Mouse (Mus musculus) spleen, embryonic (tissue): ENCODE measurements around the gene Catip.
"Not testable (repeated sequence)": the region's sequence is repeated elsewhere in the genome, so short reads cannot be mapped to it uniquely, and the experiment has no call there.

Source experiments
- CTCF ChIA-PET: fragments of 350-600 bp; sonication (Branson Sonifier 250); formaldehyde crosslinking; loops from one replicate; lab custom pipeline; 2022; lab: Charles Lee

Catip gene

DNA sequence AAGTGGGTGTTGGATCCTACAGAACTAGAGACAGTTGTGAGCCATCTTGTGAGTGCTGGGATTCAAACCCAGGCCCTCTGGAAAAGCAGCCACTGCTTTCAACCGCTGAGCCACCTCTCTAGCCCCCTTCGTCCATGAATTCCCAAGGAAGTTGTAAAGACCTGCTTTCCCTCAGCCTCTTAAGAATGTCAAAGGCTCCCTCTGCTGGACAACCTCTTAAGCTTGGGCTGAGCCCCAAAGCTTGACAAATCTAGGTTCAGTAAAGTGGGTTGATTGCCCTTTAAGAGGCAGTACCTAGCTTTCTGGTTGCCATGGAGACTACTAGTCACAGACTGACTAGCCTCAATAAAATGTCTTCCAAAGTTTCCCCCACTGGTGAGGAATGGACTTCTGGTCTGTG is at the start of gene Catip:
Gene Catip, plus strand, starts transcription at position 297 of the 400 bp plus-strand sequence.
- CTCF ChIA-PET: interaction anchor here (0.6 to 2.2 kb wide), 2 partner anchors 13 to 156 kb away, joined by 5 read pairs; no protein-coding TSS in a partner anchor

DNA sequence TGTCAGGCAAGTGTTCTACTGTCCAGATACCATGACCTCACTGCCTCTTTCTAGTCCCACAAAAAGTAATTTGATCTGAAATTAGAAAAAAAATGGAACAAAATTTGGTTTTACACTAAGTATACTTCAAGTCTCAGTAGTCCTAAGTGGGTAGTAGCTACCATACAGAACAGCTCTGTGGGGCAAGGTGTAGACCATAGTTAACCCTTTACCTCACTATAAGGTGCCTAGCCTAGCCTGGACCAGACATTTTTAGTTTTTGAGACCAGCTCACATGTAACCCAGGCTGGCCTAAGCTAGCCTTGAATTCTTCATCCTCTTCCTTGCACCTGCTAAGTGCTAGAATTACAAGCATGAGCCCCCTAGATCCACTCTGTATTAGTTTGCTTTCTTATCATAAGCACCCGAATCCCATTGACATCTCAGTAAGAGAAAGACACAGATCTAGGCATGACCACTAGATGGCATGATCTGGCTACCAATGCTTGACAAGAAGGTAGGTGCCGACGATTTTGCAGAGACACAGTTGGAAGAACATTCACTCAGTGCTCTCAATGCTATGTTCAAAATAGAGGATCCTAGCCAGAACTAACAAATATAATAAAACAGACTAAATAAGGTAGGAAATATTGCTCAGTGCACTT is 48.7 kb upstream of the Catip start:
- CTCF ChIA-PET: no interaction called here

DNA sequence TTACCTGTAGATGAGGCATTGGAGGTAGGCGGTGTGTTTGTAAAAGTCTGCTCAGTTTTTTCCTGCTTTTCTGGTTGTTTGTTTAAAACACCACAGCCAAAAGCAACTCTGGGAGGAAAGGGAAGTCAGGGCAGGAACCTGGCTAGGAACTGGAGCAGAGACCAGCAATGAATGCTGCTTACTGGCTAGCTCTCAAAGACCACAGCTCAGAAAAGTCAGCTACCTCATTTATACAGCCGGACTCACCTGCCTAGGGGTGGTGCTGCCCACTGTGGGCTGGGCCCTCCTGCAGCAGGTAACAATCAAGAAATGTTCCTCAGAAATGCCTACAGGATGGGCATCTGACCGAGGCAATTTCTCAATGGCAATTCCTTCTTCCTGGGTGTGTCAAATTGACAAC is 47.1 kb upstream of the Catip start:
- CTCF ChIA-PET: interaction anchor here (0.6 to 0.7 kb wide), 3 partner anchors 31 to 121 kb away, joined by 3 read pairs; no protein-coding TSS in a partner anchor

DNA sequence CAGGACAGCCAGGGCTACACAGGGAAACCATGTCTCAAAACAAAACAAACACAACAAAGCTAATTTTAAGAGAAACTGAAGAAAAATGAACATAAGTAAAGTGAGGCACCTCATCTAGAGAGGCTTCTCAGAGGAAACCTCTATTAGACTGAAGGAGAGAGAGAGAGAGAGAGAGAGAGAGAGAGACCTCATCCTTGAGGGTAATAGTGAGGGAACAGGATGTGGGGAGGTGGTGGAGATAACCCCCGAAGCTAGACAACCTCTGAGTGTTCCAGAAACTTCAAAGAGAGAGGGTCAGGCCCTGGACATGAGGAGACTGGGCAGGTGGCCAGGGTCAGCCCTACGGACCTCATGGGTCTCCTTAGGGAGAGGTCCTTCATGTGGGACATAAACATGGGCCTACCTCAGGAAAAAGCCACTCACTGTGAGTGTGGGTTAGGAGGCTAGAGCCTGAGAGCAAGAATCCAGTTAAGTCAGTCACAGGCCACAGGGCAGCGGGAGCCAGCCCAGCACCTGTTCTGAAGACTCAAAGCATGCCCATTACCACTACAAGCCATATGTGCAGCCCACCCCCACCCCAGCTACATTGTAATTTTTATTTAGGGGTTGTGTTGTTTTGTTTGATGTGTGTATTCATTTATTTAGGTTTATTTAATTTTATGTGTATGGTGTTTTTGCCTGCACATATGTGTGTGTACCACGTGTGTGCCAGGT is 45.6 kb upstream of the Catip start:
- CTCF ChIA-PET: interaction anchor here (0.6 kb wide), 1 partner anchor 962 kb away, joined by 3 read pairs; no protein-coding TSS in a partner anchor

DNA sequence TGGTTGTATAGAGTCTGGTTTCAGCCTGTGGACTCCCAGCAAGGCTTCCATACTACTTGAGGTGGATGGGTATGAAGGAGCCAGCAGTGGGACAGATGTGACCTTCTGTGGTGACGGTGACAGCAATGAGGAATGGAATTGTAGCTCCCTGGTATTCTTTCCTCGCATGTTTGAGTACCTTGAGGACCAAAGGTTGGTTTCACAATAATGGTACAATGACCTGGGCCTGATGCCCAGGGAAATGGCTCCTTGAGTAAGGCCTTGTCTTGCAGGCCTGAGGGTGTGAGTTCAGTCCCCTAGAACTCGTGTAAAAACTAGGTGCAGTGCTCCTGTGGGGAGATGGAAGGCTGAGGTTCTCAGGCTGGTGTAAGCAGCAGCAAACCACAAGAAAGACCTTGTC is 43.2 kb upstream of the Catip start:
- CTCF ChIA-PET: interaction anchor here (0.7 kb wide), 1 partner anchor 68 kb away, joined by 6 read pairs; no protein-coding TSS in a partner anchor

DNA sequence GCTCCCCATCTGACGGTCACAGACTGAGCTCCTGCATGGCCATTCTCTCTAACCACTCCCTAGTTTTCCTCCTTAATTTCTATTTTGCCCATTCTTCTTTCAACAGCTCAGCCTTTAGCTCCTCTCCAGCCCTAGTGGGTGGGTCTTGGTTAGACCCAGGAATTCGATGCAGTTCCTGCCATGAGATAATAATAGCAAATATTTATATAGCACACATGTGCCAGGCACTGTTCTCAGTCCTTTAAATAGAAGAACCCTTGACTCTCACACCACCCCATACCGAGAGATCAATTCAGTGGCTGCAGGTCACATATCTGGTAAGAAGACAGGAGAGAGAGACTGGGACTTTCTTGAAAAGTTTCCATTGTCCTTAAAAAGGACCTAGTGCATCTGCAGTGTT is 40.5 kb upstream of the Catip start:
- CTCF ChIA-PET: no interaction called here

DNA sequence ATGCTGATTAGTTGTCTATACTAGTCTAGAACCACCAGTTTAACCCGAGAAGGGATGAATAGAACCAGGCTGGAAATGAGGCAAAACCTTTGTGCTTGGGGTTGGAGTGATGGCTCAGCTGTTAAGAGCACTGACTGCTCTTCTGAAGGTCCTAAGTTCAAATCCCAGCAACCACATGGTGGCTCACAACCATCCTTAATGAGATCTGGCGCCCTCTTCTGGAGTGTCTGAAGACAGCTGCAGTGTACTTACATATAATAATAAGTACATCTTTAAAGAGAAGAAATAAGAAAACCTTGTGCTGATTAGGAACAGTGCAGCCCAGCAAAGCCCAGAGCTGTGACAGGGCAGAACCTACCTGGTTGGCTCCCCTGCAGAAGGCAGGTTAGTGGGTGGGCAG is 35.0 kb upstream of the Catip start:
- CTCF ChIA-PET: not testable (repeated sequence)

DNA sequence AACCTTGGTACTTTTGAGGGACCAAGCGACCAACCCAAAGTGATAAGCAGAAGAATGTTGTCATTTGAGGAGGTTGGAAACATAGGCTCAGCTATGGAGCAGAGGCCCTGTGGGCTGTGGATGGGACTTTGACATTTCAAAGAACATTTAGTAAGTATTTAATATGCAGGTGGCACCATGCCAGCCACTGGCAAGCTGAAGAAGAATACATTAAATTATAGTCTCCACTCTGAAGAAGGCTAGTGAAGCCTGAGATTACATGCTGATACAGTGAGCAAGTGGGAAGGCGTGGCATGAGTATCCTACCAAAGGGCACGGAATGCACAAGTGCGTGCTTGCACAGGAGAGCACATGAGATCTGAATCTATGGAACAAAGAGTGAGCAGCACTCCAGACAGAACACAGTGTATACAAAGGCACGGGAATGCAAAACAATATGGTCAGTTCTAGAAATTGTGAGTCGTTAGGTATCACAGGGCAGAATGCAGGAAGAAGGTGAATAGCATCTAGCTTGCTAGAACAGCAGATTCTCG is 31.9 kb upstream of the Catip start:
- CTCF ChIA-PET: interaction anchor here (0.5 to 0.7 kb wide), 2 partner anchors 26 to 57 kb away, joined by 3 to 5 read pairs; no protein-coding TSS in a partner anchor

DNA sequence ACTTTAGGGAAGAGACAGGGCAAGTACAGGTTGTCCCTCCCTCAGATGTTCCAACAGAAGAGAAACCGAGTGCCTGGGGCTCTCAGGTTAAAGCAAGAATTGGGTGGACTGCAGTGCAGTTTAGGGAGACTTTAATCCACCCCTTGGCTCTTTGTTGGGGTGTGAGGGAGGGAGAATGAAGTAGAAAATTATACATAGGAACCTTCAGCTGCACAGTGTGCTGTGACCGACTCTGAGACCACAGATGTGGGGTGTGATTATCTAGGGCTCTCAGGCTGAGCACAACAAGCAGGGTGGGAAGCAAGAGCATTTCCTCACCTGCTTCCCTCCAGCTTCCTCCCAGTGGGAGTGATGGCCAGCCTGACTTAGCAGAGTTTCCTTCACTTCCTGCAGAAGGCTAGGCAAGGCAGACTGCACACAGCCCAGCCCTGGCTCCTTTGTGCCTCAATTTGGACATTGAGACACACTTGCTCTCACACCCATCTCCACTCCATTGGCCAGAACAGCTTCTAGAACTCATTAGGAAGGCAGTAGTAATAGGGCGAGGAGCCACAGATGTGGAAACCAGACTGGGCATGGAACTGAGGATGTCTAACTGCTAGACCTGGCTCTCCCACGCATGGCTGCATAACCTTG is 30.7 kb upstream of the Catip start:
- CTCF ChIA-PET: no interaction called here

DNA sequence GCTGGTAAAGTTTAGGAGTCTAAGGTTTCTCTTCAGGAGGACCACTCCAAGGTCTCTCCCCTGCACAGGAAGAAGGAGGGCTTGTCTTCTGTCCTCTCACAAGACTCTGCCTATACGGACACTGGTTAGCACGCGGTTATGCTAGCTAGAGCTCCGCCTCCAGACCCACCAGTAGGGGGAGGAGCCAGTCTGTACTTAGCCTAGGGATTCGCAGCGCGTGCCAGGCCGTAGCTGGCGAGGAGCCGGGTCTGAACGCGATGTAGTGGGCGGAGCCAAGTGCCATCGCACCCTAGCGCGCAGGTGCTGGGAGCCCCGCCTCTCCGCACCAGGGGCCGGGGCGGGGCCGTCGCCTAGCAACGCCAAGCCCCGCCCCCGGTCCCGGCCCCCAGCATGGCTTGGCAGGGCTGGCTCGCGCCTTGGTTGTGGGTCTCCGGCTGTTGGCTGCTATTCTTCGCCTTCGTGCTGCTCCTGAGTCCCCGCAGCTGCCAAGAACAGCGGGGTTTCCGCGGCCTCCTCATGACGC is 29.6 kb upstream of the Catip start:
- CTCF ChIA-PET: interaction anchor here (0.6 kb wide), 1 partner anchor 15 kb away, joined by 3 read pairs; no protein-coding TSS in a partner anchor

DNA sequence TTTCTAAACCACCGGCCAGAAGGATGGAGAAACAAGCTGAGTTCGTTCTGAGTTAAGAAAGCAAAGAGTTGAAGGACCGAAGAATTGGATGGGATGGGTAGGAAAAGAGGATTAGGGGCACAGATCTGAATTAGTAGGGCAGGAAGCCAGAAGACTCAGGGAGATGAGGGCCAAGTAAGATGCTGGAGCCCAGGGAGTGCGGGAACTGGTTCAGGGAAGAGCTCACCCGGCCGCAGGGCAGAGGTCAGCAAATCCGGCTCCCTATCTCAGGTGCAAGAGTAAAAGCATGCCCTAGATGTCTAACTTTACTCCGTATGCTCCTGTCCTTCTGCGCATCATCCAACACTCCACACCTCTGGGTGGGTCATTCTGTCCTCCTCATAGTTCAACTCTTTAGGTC is 29.0 kb upstream of the Catip start:
- CTCF ChIA-PET: interaction anchor here (0.6 to 0.7 kb wide), 2 partner anchors 20 to 55 kb away, joined by 3 read pairs; no protein-coding TSS in a partner anchor

DNA sequence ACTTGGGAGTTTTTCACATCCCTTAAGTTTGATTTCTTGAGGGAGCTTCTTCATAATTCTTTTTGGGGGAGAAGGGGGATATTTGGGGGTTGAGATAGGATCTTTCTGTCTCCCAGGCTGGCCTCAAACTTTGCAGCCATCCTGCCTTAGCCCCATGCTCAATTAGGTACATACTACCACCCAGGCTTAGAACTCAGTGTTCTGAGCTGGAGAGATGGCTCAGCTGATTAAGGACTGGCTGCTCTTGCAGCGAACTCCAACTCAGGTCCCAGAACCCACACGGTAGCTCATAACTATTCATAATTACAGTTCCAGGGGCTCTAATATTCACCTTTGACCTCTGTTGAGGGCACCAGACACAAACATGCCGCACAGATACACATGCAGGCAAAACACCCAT is 27.3 kb upstream of the Catip start:
- CTCF ChIA-PET: interaction anchor here (0.7 to 1.3 kb wide), 4 partner anchors 23 to 191 kb away, joined by 3 to 6 read pairs (median 4); no protein-coding TSS in a partner anchor

DNA sequence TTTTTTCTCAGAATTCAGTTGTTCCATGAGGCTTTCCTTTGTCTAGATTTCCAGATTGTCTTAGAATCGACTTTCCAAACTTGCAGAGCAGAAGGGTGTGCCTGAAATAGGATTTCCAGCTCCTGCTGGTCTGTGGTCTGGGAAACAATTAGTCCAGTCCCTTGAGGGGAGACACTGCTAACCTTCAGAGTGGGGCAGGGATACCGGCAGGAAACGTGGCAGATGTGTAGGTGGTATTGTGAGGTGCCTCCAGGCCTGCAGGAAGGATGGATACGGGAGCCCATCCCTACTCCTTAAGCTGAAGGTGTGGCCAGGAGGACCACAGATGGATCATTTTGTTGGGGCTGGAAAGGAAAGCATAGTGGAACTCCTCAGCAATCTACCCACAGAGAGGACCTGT is 26.9 kb upstream of the Catip start:
- CTCF ChIA-PET: interaction anchor here (0.6 kb wide), 1 partner anchor 9 kb away, joined by 3 read pairs; no protein-coding TSS in a partner anchor

DNA sequence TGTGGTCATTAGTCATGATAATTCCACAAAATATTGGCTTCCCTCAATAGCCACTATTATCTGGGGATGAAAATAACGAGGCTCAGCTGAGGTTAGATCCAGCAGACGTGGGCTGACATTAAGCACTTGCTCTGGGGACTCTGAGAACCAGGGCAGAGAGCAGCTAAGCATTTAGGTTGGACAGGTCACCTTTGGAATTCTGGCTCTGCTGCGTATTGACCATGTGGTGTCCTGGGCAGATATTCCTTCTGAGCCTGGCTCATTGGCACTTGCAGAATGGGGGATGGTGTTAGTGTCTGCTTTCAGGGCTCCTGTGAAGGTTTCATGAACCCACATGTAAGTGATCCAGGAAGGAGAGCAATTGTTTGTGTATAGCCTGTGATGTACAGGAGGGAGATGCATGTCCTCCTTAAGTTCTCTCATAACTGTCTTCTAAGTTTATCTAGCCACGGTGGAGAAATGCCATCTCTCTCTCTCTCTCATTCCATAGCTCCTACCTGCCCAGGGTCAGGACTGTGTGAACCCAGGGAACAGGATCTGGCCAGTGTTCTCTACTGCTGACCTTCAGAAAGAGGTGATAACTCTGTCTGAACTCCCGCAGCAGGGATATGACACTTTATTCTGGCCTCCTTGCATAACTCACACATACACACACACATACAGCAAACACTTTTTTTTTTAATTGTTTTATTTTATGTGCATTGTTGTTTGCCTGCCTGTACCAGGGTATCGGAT is 26.3 kb upstream of the Catip start:
- CTCF ChIA-PET: interaction anchor here (0.6 kb wide), 1 partner anchor 10 kb away, joined by 3 read pairs; no protein-coding TSS in a partner anchor

DNA sequence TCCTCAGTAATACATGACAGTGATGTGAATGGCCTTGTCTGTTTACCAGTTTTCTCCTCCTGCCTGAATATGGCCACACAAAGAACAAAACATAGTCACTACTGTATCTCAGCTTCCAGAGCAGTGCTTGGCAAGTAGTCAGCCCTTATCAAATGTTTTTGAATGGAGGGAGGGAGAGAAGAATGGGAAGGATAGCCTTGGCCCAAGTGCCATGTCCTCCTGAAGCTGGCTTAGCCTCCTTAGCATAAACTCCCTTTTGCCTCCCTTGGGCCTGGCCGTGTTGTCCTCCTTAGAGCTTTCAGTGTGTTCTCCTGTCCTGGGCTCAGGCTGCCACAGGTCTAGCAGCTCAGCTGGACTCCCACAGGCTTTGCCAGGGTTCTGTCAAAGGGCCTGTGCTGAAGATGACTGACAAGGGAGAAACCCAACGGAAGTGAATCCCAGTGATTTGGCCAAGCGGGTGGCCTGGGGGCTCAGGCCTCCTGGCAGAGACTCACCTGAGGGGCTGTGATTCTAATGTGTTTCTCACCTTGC is 24.6 kb upstream of the Catip start:
- CTCF ChIA-PET: no interaction called here

DNA sequence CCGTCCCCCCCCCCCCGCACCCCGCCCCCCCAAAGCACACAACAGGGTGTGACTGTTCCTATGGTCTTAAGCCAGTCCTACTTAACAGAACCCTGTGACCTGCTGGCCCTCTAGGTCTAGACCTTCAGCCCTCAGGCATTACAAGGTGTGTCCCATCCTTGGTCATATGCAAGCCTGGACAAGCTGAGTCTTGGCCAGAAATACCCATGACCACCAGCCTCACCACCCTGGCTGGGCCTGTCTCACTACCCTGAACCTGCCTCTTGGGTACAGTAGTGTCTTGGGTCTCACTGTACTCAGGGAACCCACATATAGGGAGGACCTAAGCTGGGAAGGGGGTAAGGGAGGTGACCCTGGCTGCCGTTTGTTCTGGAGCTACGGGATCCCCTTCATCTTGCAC is 23.9 kb upstream of the Catip start:
- CTCF ChIA-PET: interaction anchor here (0.6 kb wide), 1 partner anchor 1373 kb away, joined by 3 read pairs; no protein-coding TSS in a partner anchor

DNA sequence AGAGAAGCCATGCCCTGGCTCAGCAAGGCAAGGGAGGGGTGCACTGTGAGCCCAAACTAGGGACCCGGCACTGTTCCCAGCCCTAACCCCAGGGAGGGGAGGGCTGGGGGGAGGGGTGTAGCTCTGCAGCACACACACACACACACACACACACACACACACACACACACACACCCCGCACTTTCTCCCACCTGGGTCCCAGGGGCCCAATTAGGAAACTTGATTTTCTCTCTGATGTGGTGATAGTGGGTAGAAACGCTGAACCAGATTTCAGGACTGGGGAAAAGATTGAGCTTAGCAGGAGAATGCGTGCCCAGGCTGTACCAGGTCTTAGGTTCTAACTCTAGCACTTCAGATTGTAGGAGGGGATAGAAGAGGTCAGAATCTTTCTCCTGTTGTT is 23.3 kb upstream of the Catip start:
- CTCF ChIA-PET: interaction anchor here (0.6 kb wide), 1 partner anchor 1374 kb away, joined by 3 read pairs; no protein-coding TSS in a partner anchor

DNA sequence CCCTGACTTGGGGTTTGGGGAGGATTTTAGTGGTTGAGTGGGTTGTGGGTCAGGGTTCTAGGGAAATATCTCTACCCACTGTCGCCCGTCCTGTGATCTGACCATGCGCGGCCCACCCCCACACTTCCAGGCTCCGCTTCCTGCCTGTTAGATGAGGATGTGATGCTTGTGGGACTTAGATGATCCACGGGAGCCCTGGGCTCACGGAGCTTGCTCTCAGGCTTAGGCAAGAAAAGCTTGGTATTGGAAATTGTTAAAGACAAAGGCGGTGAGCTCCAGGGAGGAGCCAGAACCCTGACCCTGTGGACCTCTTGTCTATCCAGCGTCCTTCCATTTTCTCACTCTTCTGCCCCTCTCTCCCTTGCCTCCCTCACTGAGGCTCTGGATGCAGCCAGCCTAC is 22.0 kb upstream of the Catip start:
- CTCF ChIA-PET: no interaction called here

DNA sequence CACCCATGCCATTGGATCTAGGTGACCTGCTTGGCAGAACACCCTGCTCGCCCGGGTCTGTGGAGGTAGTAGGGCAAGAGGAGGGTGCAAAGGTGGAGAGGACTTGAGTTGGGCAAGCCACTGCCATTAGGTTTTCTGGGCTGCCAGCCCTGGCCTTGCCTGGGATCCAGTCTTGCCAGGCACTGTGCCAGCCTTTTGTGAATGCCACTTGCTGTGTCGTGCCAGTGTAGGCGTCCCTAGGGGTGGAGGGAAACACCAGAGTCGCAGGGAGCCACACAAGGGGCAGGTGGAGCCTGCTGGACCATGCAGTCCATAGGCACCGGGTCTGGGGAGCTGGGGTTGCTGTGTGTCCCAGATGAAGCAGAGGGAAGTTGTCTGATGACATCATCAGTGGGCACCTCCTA is 21.5 kb upstream of the Catip start:
- CTCF ChIA-PET: no interaction called here

DNA sequence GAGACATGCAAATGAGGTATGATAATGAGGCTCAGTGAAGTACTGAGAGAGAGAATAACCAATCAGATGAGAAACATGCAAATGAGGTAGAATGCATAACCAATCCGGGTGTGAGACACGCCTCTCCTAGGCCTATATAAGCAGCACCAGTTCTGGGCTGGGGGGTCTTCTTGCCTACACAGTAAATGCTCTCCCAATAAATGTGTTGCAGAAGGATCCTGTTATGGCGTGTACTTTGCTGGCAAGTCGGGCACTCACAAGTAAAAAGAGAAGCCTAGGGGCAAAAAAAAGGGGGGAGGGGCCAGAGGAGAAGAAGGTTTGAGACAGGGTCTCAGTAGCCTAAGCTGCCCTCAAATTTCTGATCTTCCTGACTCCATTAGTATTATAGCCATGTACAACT is 20.9 kb upstream of the Catip start:
- CTCF ChIA-PET: not testable (repeated sequence)
